Mouse (Mus musculus) layer of hippocampus, adult 9-11 months (tissue): Measurements from ENCODE around the gene Sipa1l2.

Source experiments
- DNase-seq: peaks from one replicate; pipeline ENCODE4 v3.0.0; 2022

Sipa1l2 gene

GRCm38 (mm10) chr8:125510861-125511668 is 58.5 kb downstream of the Sipa1l2 start:
- no peak for DNase-seq

GRCm38 (mm10) chr8:125509776-125510175 is 59.8 kb downstream of the Sipa1l2 start:
- no peak for DNase-seq

- no peak for DNase-seq
These were observed 60.4 kb downstream of the Sipa1l2 start for GRCm38 (mm10) chr8:125509175-125509574.

GRCm38 (mm10) chr8:125507291-125507690 is 62.3 kb downstream of the Sipa1l2 start:
- no peak for DNase-seq

GRCm38 (mm10) chr8:125504605-125505257 is 64.9 kb downstream of the Sipa1l2 start:
- no peak for DNase-seq

- DNase-seq, result no peak
These were observed 65.8 kb downstream of the Sipa1l2 start for GRCm38 (mm10) chr8:125503808-125504207.

GRCm38 (mm10) chr8:125502828-125503227 is 66.8 kb downstream of the Sipa1l2 start:
- DNase-seq, result peak; percentile 83

GRCm38 (mm10) chr8:125500005-125500404 is 69.6 kb downstream of the Sipa1l2 start:
- no peak for DNase-seq

- no peak for DNase-seq
These were observed 71.1 kb downstream of the Sipa1l2 start for GRCm38 (mm10) chr8:125498508-125498907.

GRCm38 (mm10) chr8:125495545-125495944 is 74.1 kb downstream of the Sipa1l2 start:
- DNase-seq, result no peak

GRCm38 (mm10) chr8:125493254-125493815 is 76.3 kb downstream of the Sipa1l2 start:
- no peak for DNase-seq

- DNase-seq, result no peak
These were observed 77.2 kb downstream of the Sipa1l2 start for GRCm38 (mm10) chr8:125492416-125492815.

- DNase-seq, result no peak
These were observed 80.9 kb downstream of the Sipa1l2 start for GRCm38 (mm10) chr8:125488747-125489146.

- DNase-seq, result no peak
These were observed 83.9 kb downstream of the Sipa1l2 start for GRCm38 (mm10) chr8:125485715-125486114.

GRCm38 (mm10) chr8:125484530-125485196 is 84.9 kb downstream of the Sipa1l2 start:
- no peak for DNase-seq

- DNase-seq, result no peak
These were observed 87.0 kb downstream of the Sipa1l2 start for GRCm38 (mm10) chr8:125482491-125483096.

- no peak for DNase-seq
These were observed 94.7 kb downstream of the Sipa1l2 start for GRCm38 (mm10) chr8:125474876-125475275.

GRCm38 (mm10) chr8:125471374-125471773 is 98.2 kb downstream of the Sipa1l2 start:
- DNase-seq, result no peak

GRCm38 (mm10) chr8:125465156-125465821 is 104.3 kb downstream of the Sipa1l2 start:
- peak; percentile 39 for DNase-seq

- DNase-seq, result no peak
These were observed 106.7 kb downstream of the Sipa1l2 start for GRCm38 (mm10) chr8:125462901-125463300.

GRCm38 (mm10) chr8:125461504-125461903 is 108.1 kb downstream of the Sipa1l2 start:
- DNase-seq, result peak; percentile 35

- no peak for DNase-seq
These were observed 109.0 kb downstream of the Sipa1l2 start for GRCm38 (mm10) chr8:125460602-125461001.
